Mouse (Mus musculus): ENCODE measurements at regions not wholly inside any gene's neighbourhood (a gene's known extent, or its start where the extent isn't known, plus 50 kb on each side); places are given as distances from the start of the nearest gene placed in this dataset.

GRCm38 (mm10) chr9:84295891-84296290, 370.9 kb downstream of the Bckdhb start:
- DNase-seq (ENCODE audit: low read depth, low spot score), result peak; percentile 7

GRCm38 (mm10) chr9:84296456-84296855, 371.5 kb downstream of the Bckdhb start:
- DNase-seq (ENCODE audit: low read depth, low spot score), result no peak

- DNase-seq (ENCODE audit: low read depth, low spot score), result no peak
Measured at GRCm38 (mm10) chr9:84304398-84304797, 379.5 kb downstream of the Bckdhb start.

GRCm38 (mm10) chr9:84318811-84319210, 393.9 kb downstream of the Bckdhb start:
- DNase-seq (ENCODE audit: low read depth, low spot score), result no peak

- no peak for DNase-seq (ENCODE audit: low read depth, low spot score)
Measured at GRCm38 (mm10) chr9:84319338-84319737, 394.4 kb downstream of the Bckdhb start.

GRCm38 (mm10) chr9:84323145-84323544, 398.2 kb downstream of the Bckdhb start:
- no peak for DNase-seq (ENCODE audit: low read depth, low spot score)

- no peak for DNase-seq (ENCODE audit: low read depth, low spot score)
Measured at GRCm38 (mm10) chr9:84331083-84331602, 406.2 kb downstream of the Bckdhb start.

- DNase-seq (ENCODE audit: low read depth, low spot score), result peak; percentile 91
Measured at GRCm38 (mm10) chr9:84343435-84344095, 418.6 kb downstream of the Bckdhb start.

- no peak for DNase-seq (ENCODE audit: low read depth, low spot score)
Measured at GRCm38 (mm10) chr9:84350223-84350622, 425.3 kb downstream of the Bckdhb start.

GRCm38 (mm10) chr9:84354409-84354808, 429.5 kb downstream of the Bckdhb start:
- DNase-seq (ENCODE audit: low read depth, low spot score), result no peak

- no peak for DNase-seq (ENCODE audit: low read depth, low spot score)
Measured at GRCm38 (mm10) chr9:84356167-84356566, 431.2 kb downstream of the Bckdhb start.

GRCm38 (mm10) chr9:84359879-84360278, 434.9 kb downstream of the Bckdhb start:
- DNase-seq (ENCODE audit: low read depth, low spot score), result no peak

GRCm38 (mm10) chr9:84360484-84360883, 435.5 kb downstream of the Bckdhb start:
- no peak for DNase-seq (ENCODE audit: low read depth, low spot score)

GRCm38 (mm10) chr9:84363478-84363877, 438.5 kb downstream of the Bckdhb start:
- peak; percentile 11 for DNase-seq (ENCODE audit: low read depth, low spot score)

- DNase-seq (ENCODE audit: low read depth, low spot score), result no peak
Measured at GRCm38 (mm10) chr9:84369200-84369599, 444.3 kb downstream of the Bckdhb start.

- no peak for DNase-seq (ENCODE audit: low read depth, low spot score)
Measured at GRCm38 (mm10) chr9:84370260-84370659, 445.3 kb downstream of the Bckdhb start.

- DNase-seq (ENCODE audit: low read depth, low spot score), result peak; percentile 60
Measured at GRCm38 (mm10) chr9:84375746-84376145, 450.8 kb downstream of the Bckdhb start.

GRCm38 (mm10) chr9:84376621-84377020, 451.7 kb downstream of the Bckdhb start:
- peak; percentile 72 for DNase-seq (ENCODE audit: low read depth, low spot score)

GRCm38 (mm10) chr9:84381942-84382341, 457.0 kb downstream of the Bckdhb start:
- no peak for DNase-seq (ENCODE audit: low read depth, low spot score)

GRCm38 (mm10) chr9:84389831-84390230, 464.9 kb downstream of the Bckdhb start:
- DNase-seq (ENCODE audit: low read depth, low spot score), result no peak

GRCm38 (mm10) chr9:84394536-84395314, 469.8 kb downstream of the Bckdhb start:
- no peak for DNase-seq (ENCODE audit: low read depth, low spot score)

- DNase-seq (ENCODE audit: low read depth, low spot score), result no peak
Measured at GRCm38 (mm10) chr9:84399481-84399880, 474.5 kb downstream of the Bckdhb start.

All from ZHBTc4 (cell line).